Mouse (Mus musculus): ENCODE results near the gene Pbx2.

Gene Pbx2

GRCm38 (mm10) chr17:34578070-34578469 is 13.0 kb upstream of the Pbx2 start:
- DNase-seq (ENCODE audit: low read depth, low spot score) = no peak

GRCm38 (mm10) chr17:34582528-34582927 is 8.5 kb upstream of the Pbx2 start:
- no peak for DNase-seq (ENCODE audit: low read depth, low spot score)

- DNase-seq (ENCODE audit: low read depth, low spot score) = no peak
Observed at GRCm38 (mm10) chr17:34583397-34583796, 7.7 kb upstream of the Pbx2 start.

- no peak for DNase-seq (ENCODE audit: low read depth, low spot score)
Observed at GRCm38 (mm10) chr17:34583819-34584218, 7.2 kb upstream of the Pbx2 start.

- no peak for DNase-seq (ENCODE audit: low read depth, low spot score)
Observed at GRCm38 (mm10) chr17:34585121-34585520, 5.9 kb upstream of the Pbx2 start.

GRCm38 (mm10) chr17:34585877-34586771 is 4.9 kb upstream of the Pbx2 start:
- DNase-seq (ENCODE audit: low read depth, low spot score) = peak; percentile 31

GRCm38 (mm10) chr17:34586796-34587422 is 4.2 kb upstream of the Pbx2 start:
- peak; percentile 97 for DNase-seq (ENCODE audit: low read depth, low spot score)

- peak; percentile 92 for DNase-seq (ENCODE audit: low read depth, low spot score)
Observed at GRCm38 (mm10) chr17:34587423-34587811, 3.6 kb upstream of the Pbx2 start.

GRCm38 (mm10) chr17:34587814-34588213 is 3.3 kb upstream of the Pbx2 start:
- DNase-seq (ENCODE audit: low read depth, low spot score) = no peak

GRCm38 (mm10) chr17:34588767-34589166 is 2.3 kb upstream of the Pbx2 start:
- no peak for DNase-seq (ENCODE audit: low read depth, low spot score)

GRCm38 (mm10) chr17:34589206-34589605 is 1.9 kb upstream of the Pbx2 start:
- no peak for DNase-seq (ENCODE audit: low read depth, low spot score)

GRCm38 (mm10) chr17:34589681-34590101 is 1.4 kb upstream of the Pbx2 start, which contains the start of gene Gpsm3:
TSS of gene Gpsm3 (plus strand) at chr17:34589806.
- DNase-seq (ENCODE audit: low read depth, low spot score) = peak; percentile 68

GRCm38 (mm10) chr17:34590154-34590987 is 695 bp upstream of the Pbx2 start:
- DNase-seq (ENCODE audit: low read depth, low spot score) = no peak

GRCm38 (mm10) chr17:34591994-34592375 is 919 bp downstream of the Pbx2 start:
- DNase-seq (ENCODE audit: low read depth, low spot score) = peak; percentile 85

GRCm38 (mm10) chr17:34592581-34593549 is 1.8 kb downstream of the Pbx2 start:
- DNase-seq (ENCODE audit: low read depth, low spot score) = peak; percentile 79

GRCm38 (mm10) chr17:34593752-34594525 is 2.9 kb downstream of the Pbx2 start:
- DNase-seq (ENCODE audit: low read depth, low spot score) = peak; percentile 38

- DNase-seq (ENCODE audit: low read depth, low spot score) = no peak
Observed at GRCm38 (mm10) chr17:34596098-34596497, 5.0 kb downstream of the Pbx2 start.

- DNase-seq (ENCODE audit: low read depth, low spot score) = no peak
Observed at GRCm38 (mm10) chr17:34597566-34598095, 6.6 kb downstream of the Pbx2 start, which contains the start of gene Ager. TSS of gene Ager (plus strand) at chr17:34597862.

GRCm38 (mm10) chr17:34599891-34600290 is 8.8 kb downstream of the Pbx2 start:
- DNase-seq (ENCODE audit: low read depth, low spot score) = no peak

GRCm38 (mm10) chr17:34601796-34602195 is 10.7 kb downstream of the Pbx2 start:
- no peak for DNase-seq (ENCODE audit: low read depth, low spot score)

All from R1 (cell line).